Mouse (Mus musculus) spleen, adult 2 months (tissue): ENCODE measurements around the gene Tmem108.

Experiments used
- CTCF ChIP-seq: fragments of 200-500 bp; IDR thresholded peaks from 2 replicates; pipeline ENCODE4 v1.5.1; 2011; ENCODE audit warnings: mild to moderate bottlenecking, inconsistent platforms; ENCODE audit not compliant: insufficient read depth, insufficient read length, insufficient replicate concordance; ENCODE audit errors: extremely low read depth
- POLR2A ChIP-seq: fragments of 200-500 bp; IDR thresholded peaks from 2 replicates; pipeline ENCODE4 v1.6.1; 2011; ENCODE audit warnings: low read depth, low read length, inconsistent platforms

DNA sequence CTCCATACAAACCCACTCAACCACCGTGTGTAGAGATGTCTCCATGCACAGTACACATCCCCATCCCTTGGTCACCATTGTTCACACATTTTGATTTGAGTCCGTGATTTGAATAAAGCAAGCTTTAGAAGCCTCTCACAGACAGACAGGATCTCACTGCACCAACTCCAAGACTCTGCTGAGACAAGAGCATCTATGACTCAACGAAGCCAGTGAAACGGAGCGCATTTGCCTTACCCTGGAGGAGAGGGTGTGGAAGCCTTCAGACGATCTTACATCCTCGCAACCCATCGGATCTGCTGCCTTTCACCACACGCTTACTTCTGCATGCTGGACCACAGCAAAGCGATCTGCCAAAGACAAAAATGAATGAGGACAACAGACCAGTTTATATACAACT, 9.0 kb downstream of the Tmem108 start:
- TF ChIP-seq CTCF (no peak), POLR2A (no peak)
